Mouse (Mus musculus): ENCODE data around the gene Dpep2nb. TPM values are rescaled to one million over a fixed set of nuclear protein-coding genes. Genes with fewer than 3 reads are reported as not detected.
A peak's percentile ranks its signal among the peaks of the same experiment; 100 is the strongest.

Dpep2nb gene
- total and polyA plus RNA-seq, 3 experiments, result not detected

DNA sequence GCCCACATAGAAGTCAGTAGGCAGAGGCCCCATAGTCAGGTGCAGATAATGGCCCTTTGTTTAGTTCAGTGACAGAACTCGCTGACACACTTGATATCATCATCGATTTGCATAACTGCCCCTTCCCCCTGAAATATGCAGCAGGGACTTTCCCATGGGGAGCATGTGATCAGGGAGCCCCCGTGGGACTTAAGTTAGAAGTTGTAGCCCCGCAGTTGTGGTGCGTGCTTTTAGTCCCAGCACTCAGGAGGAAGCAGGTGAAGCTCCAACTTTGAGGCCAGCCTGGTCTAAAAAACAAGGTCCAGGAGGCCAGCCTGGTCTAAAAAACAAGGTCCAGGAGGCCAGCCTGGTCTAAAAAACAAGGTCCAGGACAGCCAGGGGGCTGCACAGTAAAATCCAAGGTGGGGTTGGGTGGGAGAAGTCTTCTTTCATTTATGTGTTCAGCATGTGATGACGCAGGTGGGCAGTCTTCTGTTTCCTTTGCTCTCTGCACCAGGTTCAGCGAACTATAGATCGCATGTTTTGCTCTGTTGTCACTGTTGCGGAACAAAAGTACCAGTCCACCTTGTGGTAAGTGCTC is 46.8 kb upstream of the Dpep2nb start:
- dilution Hi-C loops (cut with MboI; ENCODE audit: extremely low pct_ligation_motif_present, extremely low pct_unique_long_range_greater_than_20kb, low sequenced_read_pairs), result no loop called here
- H3K27ac ChIP-seq (ENCODE audit: insufficient read depth, low read depth), result peak overlapping the region; percentile 95
- H3K9ac ChIP-seq (ENCODE audit: insufficient read depth, low read depth), result peak overlapping the region; percentile 96
- H3K9me3 ChIP-seq (replicated peaks; ENCODE audit: low read length), result no peaks in the 10 kb centered on the region
- H3K4me2 ChIP-seq (ENCODE audit: insufficient read depth, low read depth, poor library complexity, severe bottlenecking), result peak overlapping the region; percentile 90; the same call in 1 of the 2 replicates
- in situ Hi-C loops (cut with MboI; ENCODE audit: low pct_ligation_motif_present, low pct_unique_long_range_greater_than_20kb, low sequenced_read_pairs), result no loop called here
- DNase-seq (ENCODE audit: extremely low read depth), result peak; percentile 98
- H3K79me2 ChIP-seq (replicated peaks; ENCODE audit: control insufficient read depth, extremely low read depth, insufficient read depth, poor library complexity, severe bottlenecking), result peaks cover 51% of the 10 kb centered on the region
- peaks cover 13 to 50% of the 10 kb centered on the region in 2 experiments for H3K36me3 ChIP-seq (replicated peaks in 1 of 2; ENCODE audit: control insufficient read depth in 1 of 2, insufficient read depth in 1 of 2, low read length in 1 of 2)
- H3K27me3 ChIP-seq (replicated peaks), result no peaks in the 10 kb centered on the region
- H3K4me3 ChIP-seq (replicated peaks in 1 of 3; ENCODE audit: low read depth in 2 of 3, low read length in 2 of 3, poor library complexity in 1 of 3), result peak overlapping the region; percentile 60 to 90 (median 74)
- TF ChIP-seq JUN (IDR thresholded peaks at IDR 0.05; ENCODE audit: insufficient read depth, low read depth, low read length) (peak; percentile 22; the same call in 1 of the 2 replicates), MAX (IDR thresholded peaks at IDR 0.05; ENCODE audit: low read length) (peak; percentile 91), UBTF (IDR thresholded peaks at IDR 0.05; ENCODE audit: low read depth, low read length) (no peak), CHD2 (IDR thresholded peaks at IDR 0.05; ENCODE audit: low read length) (peak; percentile 78), TCF12 (IDR thresholded peaks at IDR 0.05; ENCODE audit: low read depth, low read length) (peak; percentile 93), IRF4 (IDR thresholded peaks at IDR 0.05; ENCODE audit: low read depth, low read length) (peak; percentile 68), SIN3A (IDR thresholded peaks at IDR 0.05; ENCODE audit: low read length) (peak; percentile 99), CTCF (conservative IDR thresholded peaks at IDR 0.05 in 1 of 2, IDR thresholded peaks at IDR 0.05 in 1 of 2; ENCODE audit: low read depth in 2 of 2, low read length in 2 of 2) (no peak), MEF2A (IDR thresholded peaks at IDR 0.05; ENCODE audit: borderline replicate concordance, low read depth, low read length) (peak; percentile 86), TBP (conservative IDR thresholded peaks at IDR 0.05; ENCODE audit: low read depth, low read length) (peak; percentile 78), E2F4 (IDR thresholded peaks at IDR 0.05; ENCODE audit: insufficient replicate concordance, low read depth, low read length) (no peak), JUND (conservative IDR thresholded peaks at IDR 0.05; ENCODE audit: low read depth, low read length) (peak; percentile 60), GABPA (IDR thresholded peaks at IDR 0.05; ENCODE audit: insufficient replicate concordance, low read depth, low read length) (no peak), HCFC1 (IDR thresholded peaks at IDR 0.05; ENCODE audit: low read depth, low read length) (peak; percentile 53), ZKSCAN1 (IDR thresholded peaks at IDR 0.05; ENCODE audit: borderline replicate concordance, low read depth, low read length) (no peak), EP300 (IDR thresholded peaks at IDR 0.05; ENCODE audit: low read length) (peak; percentile 92), MYC (IDR thresholded peaks at IDR 0.05; ENCODE audit: low read depth, low read length) (peak; percentile 71), CHD1 (IDR thresholded peaks at IDR 0.05; ENCODE audit: low read depth, low read length) (peak; percentile 22; the same call in 1 of the 2 replicates), ZNF384 (IDR thresholded peaks at IDR 0.05; ENCODE audit: low read depth, low read length) (no peak; the same call in 1 of the 2 replicates), PAX5 (IDR thresholded peaks at IDR 0.05; ENCODE audit: low read length) (no peak), NRF1 (IDR thresholded peaks at IDR 0.05; ENCODE audit: low read depth, low read length) (0 out of 2 replicates have a peak, but pooled peaks have one; percentile 31), USF2 (conservative IDR thresholded peaks at IDR 0.05; ENCODE audit: low read depth, low read length) (peak; percentile 69), KAT2A (IDR thresholded peaks at IDR 0.05; ENCODE audit: insufficient replicate concordance, low read length) (peak; percentile 80; the same call in 1 of the 2 replicates), MAZ (IDR thresholded peaks at IDR 0.05; ENCODE audit: low read depth, low read length) (peak; percentile 93), MAFK (IDR thresholded peaks at IDR 0.05; ENCODE audit: insufficient replicate concordance, low read length) (peak; percentile 71; the same call in 1 of the 2 replicates), ELF1 (IDR thresholded peaks at IDR 0.05; ENCODE audit: low read depth, low read length) (no peak), POLR2AphosphoS2 (IDR thresholded peaks at IDR 0.05; ENCODE audit: low read depth, low read length) (no peak), SMC3 (IDR thresholded peaks at IDR 0.05; ENCODE audit: low read depth, low read length) (no peak), ZC3H11A (IDR thresholded peaks at IDR 0.05; ENCODE audit: low read depth, low read length) (no peak), ETS1 (conservative IDR thresholded peaks at IDR 0.05; ENCODE audit: low read depth, low read length) (peak; percentile 97), USF1 (IDR thresholded peaks at IDR 0.05; ENCODE audit: low read depth, low read length) (peak; percentile 87), ZMIZ1 (IDR thresholded peaks at IDR 0.05; ENCODE audit: low read depth, low read length) (peak; percentile 84), BHLHE40 (IDR thresholded peaks at IDR 0.05; ENCODE audit: low read depth, low read length) (peak; percentile 95), MXI1 (IDR thresholded peaks at IDR 0.05; ENCODE audit: low read depth, low read length) (peak; percentile 87), NELFE (IDR thresholded peaks at IDR 0.05; ENCODE audit: low read depth, low read length) (peak; percentile 62), RCOR1 (conservative IDR thresholded peaks at IDR 0.05; ENCODE audit: low read depth, low read length) (peak; percentile 88; the same call in 1 of the 2 replicates), POLR2A (IDR thresholded peaks at IDR 0.05; ENCODE audit: low read depth, low read length) (peak; percentile 62), RAD21 (IDR thresholded peaks at IDR 0.05; ENCODE audit: low read depth, low read length) (no peak)
- peaks cover 19 to 54% of the 10 kb centered on the region in 2 experiments for H3K4me1 ChIP-seq (ENCODE audit: control insufficient read depth in 1 of 2, insufficient read depth in 2 of 2)
